Mouse (Mus musculus): ENCODE data around the gene Fam219a.

Gene Fam219a

GRCm38 (mm10) chr4:41568682-41569410, 492 bp downstream of the Fam219a start:
- Histone ChIP-seq H3K36me3 (ENCODE audit: control insufficient read depth, insufficient read depth, low read length, poor library complexity, severe bottlenecking) (no peaks in the 10 kb centered on the region), H3K27me3 (ENCODE audit: control insufficient read depth, insufficient read depth, low read length, poor library complexity, severe bottlenecking) (no peaks in the 10 kb centered on the region)
- peak; percentile 36 for DNase-seq (ENCODE audit: low read depth, low spot score)

GRCm38 (mm10) chr4:41568239-41568638, 1.1 kb downstream of the Fam219a start:
- Histone ChIP-seq H3K36me3 (ENCODE audit: control insufficient read depth, insufficient read depth, low read length, poor library complexity, severe bottlenecking) (no peaks in the 10 kb centered on the region), H3K27me3 (ENCODE audit: control insufficient read depth, insufficient read depth, low read length, poor library complexity, severe bottlenecking) (no peaks in the 10 kb centered on the region)
- DNase-seq (ENCODE audit: low read depth, low spot score) = no peak

- H3K27me3 ChIP-seq (ENCODE audit: control insufficient read depth, insufficient read depth, low read length, poor library complexity, severe bottlenecking) = no peaks in the 10 kb centered on the region
- H3K36me3 ChIP-seq (ENCODE audit: control insufficient read depth, insufficient read depth, low read length, poor library complexity, severe bottlenecking) = no peaks in the 10 kb centered on the region
- DNase-seq (ENCODE audit: low read depth, low spot score) = no peak
These were observed 3.2 kb downstream of the Fam219a start for GRCm38 (mm10) chr4:41566123-41566522.

GRCm38 (mm10) chr4:41563297-41563696, 6.0 kb downstream of the Fam219a start:
- Histone ChIP-seq H3K36me3 (ENCODE audit: control insufficient read depth, insufficient read depth, low read length, poor library complexity, severe bottlenecking) (no peaks in the 10 kb centered on the region), H3K27me3 (ENCODE audit: control insufficient read depth, insufficient read depth, low read length, poor library complexity, severe bottlenecking) (no peaks in the 10 kb centered on the region)
- no peak for DNase-seq (ENCODE audit: low read depth, low spot score)

- no peak for DNase-seq (ENCODE audit: low read depth, low spot score)
These were observed 12.2 kb downstream of the Fam219a start for GRCm38 (mm10) chr4:41557092-41557491.

GRCm38 (mm10) chr4:41556311-41556953, 12.9 kb downstream of the Fam219a start:
- Histone ChIP-seq H3K36me3 (ENCODE audit: control insufficient read depth, insufficient read depth, low read length, poor library complexity, severe bottlenecking) (no peaks in the 10 kb centered on the region), H3K27me3 (ENCODE audit: control insufficient read depth, insufficient read depth, low read length, poor library complexity, severe bottlenecking) (no peaks in the 10 kb centered on the region)
- no peak for DNase-seq (ENCODE audit: low read depth, low spot score)

More at GRCm38 (mm10) chr4:41557092-41557491, 12.2 kb downstream of the Fam219a start:
- H3K36me3 ChIP-seq (ENCODE audit: control insufficient read depth, insufficient read depth, low read length, poor library complexity, severe bottlenecking) = no peaks in the 10 kb centered on the region
- H3K27me3 ChIP-seq (ENCODE audit: control insufficient read depth, insufficient read depth, low read length, poor library complexity, severe bottlenecking) = no peaks in the 10 kb centered on the region

GRCm38 (mm10) chr4:41554994-41555663, 14.2 kb downstream of the Fam219a start:
- Histone ChIP-seq H3K27me3 (ENCODE audit: control insufficient read depth, insufficient read depth, low read length, poor library complexity, severe bottlenecking) (no peaks in the 10 kb centered on the region), H3K36me3 (ENCODE audit: control insufficient read depth, insufficient read depth, low read length, poor library complexity, severe bottlenecking) (no peaks in the 10 kb centered on the region)
- peak; percentile 9 for DNase-seq (ENCODE audit: low read depth, low spot score)

- no peaks in the 10 kb centered on the region for H3K27me3 ChIP-seq (ENCODE audit: control insufficient read depth, insufficient read depth, low read length, poor library complexity, severe bottlenecking)
- H3K36me3 ChIP-seq (ENCODE audit: control insufficient read depth, insufficient read depth, low read length, poor library complexity, severe bottlenecking) = no peaks in the 10 kb centered on the region
- DNase-seq (ENCODE audit: low read depth, low spot score) = no peak
These were observed 16.2 kb downstream of the Fam219a start for GRCm38 (mm10) chr4:41553116-41553515.

GRCm38 (mm10) chr4:41552529-41552928, 16.8 kb downstream of the Fam219a start:
- peak; percentile 84 for DNase-seq (ENCODE audit: low read depth, low spot score)
- Histone ChIP-seq H3K27me3 (ENCODE audit: control insufficient read depth, insufficient read depth, low read length, poor library complexity, severe bottlenecking) (no peaks in the 10 kb centered on the region), H3K36me3 (ENCODE audit: control insufficient read depth, insufficient read depth, low read length, poor library complexity, severe bottlenecking) (no peaks in the 10 kb centered on the region)

- H3K27me3 ChIP-seq (ENCODE audit: control insufficient read depth, insufficient read depth, low read length, poor library complexity, severe bottlenecking) = no peaks in the 10 kb centered on the region
- H3K36me3 ChIP-seq (ENCODE audit: control insufficient read depth, insufficient read depth, low read length, poor library complexity, severe bottlenecking) = no peaks in the 10 kb centered on the region
- no peak for DNase-seq (ENCODE audit: low read depth, low spot score)
These were observed 22.3 kb downstream of the Fam219a start for GRCm38 (mm10) chr4:41547086-41547485.

- Histone ChIP-seq H3K36me3 (ENCODE audit: control insufficient read depth, insufficient read depth, low read length, poor library complexity, severe bottlenecking) (no peaks in the 10 kb centered on the region), H3K27me3 (ENCODE audit: control insufficient read depth, insufficient read depth, low read length, poor library complexity, severe bottlenecking) (no peaks in the 10 kb centered on the region)
- no peak for DNase-seq (ENCODE audit: low read depth, low spot score)
These were observed 23.4 kb downstream of the Fam219a start for GRCm38 (mm10) chr4:41545985-41546384.

GRCm38 (mm10) chr4:41542136-41542535, 27.2 kb downstream of the Fam219a start:
- Histone ChIP-seq H3K36me3 (ENCODE audit: control insufficient read depth, insufficient read depth, low read length, poor library complexity, severe bottlenecking) (no peaks in the 10 kb centered on the region), H3K27me3 (ENCODE audit: control insufficient read depth, insufficient read depth, low read length, poor library complexity, severe bottlenecking) (no peaks in the 10 kb centered on the region)
- no peak for DNase-seq (ENCODE audit: low read depth, low spot score)

- no peaks in the 10 kb centered on the region for H3K36me3 ChIP-seq (ENCODE audit: control insufficient read depth, insufficient read depth, low read length, poor library complexity, severe bottlenecking)
- DNase-seq (ENCODE audit: low read depth, low spot score) = no peak
- H3K27me3 ChIP-seq (ENCODE audit: control insufficient read depth, insufficient read depth, low read length, poor library complexity, severe bottlenecking) = no peaks in the 10 kb centered on the region
These were observed 34.5 kb downstream of the Fam219a start for GRCm38 (mm10) chr4:41534866-41535265.

GRCm38 (mm10) chr4:41532420-41532819, 36.9 kb downstream of the Fam219a start:
- H3K36me3 ChIP-seq (ENCODE audit: control insufficient read depth, insufficient read depth, low read length, poor library complexity, severe bottlenecking) = no peaks in the 10 kb centered on the region
- no peaks in the 10 kb centered on the region for H3K27me3 ChIP-seq (ENCODE audit: control insufficient read depth, insufficient read depth, low read length, poor library complexity, severe bottlenecking)
- peak; percentile 27 for DNase-seq (ENCODE audit: low read depth, low spot score)

- DNase-seq (ENCODE audit: low read depth, low spot score) = no peak
- no peaks in the 10 kb centered on the region for H3K27me3 ChIP-seq (ENCODE audit: control insufficient read depth, insufficient read depth, low read length, poor library complexity, severe bottlenecking)
- H3K36me3 ChIP-seq (ENCODE audit: control insufficient read depth, insufficient read depth, low read length, poor library complexity, severe bottlenecking) = no peaks in the 10 kb centered on the region
These were observed 41.3 kb downstream of the Fam219a start for GRCm38 (mm10) chr4:41527996-41528395.

Measured in splenic B cell, adult 2 months (primary cell).